Mouse (Mus musculus): ENCODE data around the gene Nos1ap. TPM values are rescaled to one million over a fixed set of nuclear protein-coding genes. Genes with fewer than 3 reads are reported as not detected.

Gene Nos1ap
- total RNA-seq, 2 experiments from 2014 or later, result 5.8 to 12.4 TPM

Other genes starting within 250 kb of the Nos1ap start
- 0.67 and 1.3 TPM in 2 replicates for gene Olfml2b, start 54.7 kb upstream of the Nos1ap start, total RNA-seq (2015)
- 1.8 and 2.0 TPM in 2 replicates for gene Olfml2b, start 54.7 kb upstream of the Nos1ap start, total RNA-seq (2017)

Measured in megakaryocyte progenitor cell, adult 5-6 weeks (primary cell).